Mouse (Mus musculus) left cerebral cortex, postnatal 14 days (tissue): ENCODE measurements around the gene Hes7. TPM values are rescaled to one million over a fixed set of nuclear protein-coding genes. Genes with fewer than 3 reads are reported as not detected.

Source experiments
- total RNA-seq, 2 experiments: library from RNA; stranded (reverse); gene quantifications; 2 replicates each; pipeline ENCODE4 v1.2.3; 2021

The Hes7 gene
- total RNA-seq, 2 experiments from 2014 or later: 0.55 to 0.70 TPM

Other genes with a start within 250 kb of the Hes7 start
- 10 to 100 TPM; 96.7 to 99.5 TPM for gene Ndel1, start 248.5 kb upstream of the Hes7 start, total RNA-seq
- not detected for gene Rnf222, start 231.9 kb upstream of the Hes7 start, total RNA-seq
- gene Rpl26, start 218.8 kb upstream of the Hes7 start, total RNA-seq: 100 to 1,000 TPM; 597 to 631 TPM
- gene Odf4, start 193.3 kb upstream of the Hes7 start, total RNA-seq: under 1 TPM in 1 of 2 experiments, not detected in 1; 0.88 TPM
- 10 to 100 TPM; 20.9 to 22.6 TPM for gene Arhgef15, start 162.9 kb upstream of the Hes7 start, total RNA-seq
- gene Slc25a35, start 152.3 kb upstream of the Hes7 start, total RNA-seq: 1 to 10 TPM; 4.8 to 5.4 TPM
- 10 to 100 TPM; 14.6 to 17.2 TPM for gene Rangrf, start 145.2 kb upstream of the Hes7 start, total RNA-seq
- 10 to 100 TPM; 19.6 to 23.5 TPM for gene Pfas, start 111.9 kb upstream of the Hes7 start, total RNA-seq
- gene Ctc1, start 104.5 kb upstream of the Hes7 start, total RNA-seq: 10 to 100 TPM; 39.1 to 40.5 TPM
- gene Aurkb, start 74.8 kb upstream of the Hes7 start, total RNA-seq: 1 to 10 TPM in 1 of 2 experiments, under 1 TPM in 1; 0.86 to 1.2 TPM
- 10 to 100 TPM; 26.1 to 29.2 TPM for gene Borcs6, start 60.7 kb upstream of the Hes7 start, total RNA-seq
- gene Tmem107, start 49.6 kb upstream of the Hes7 start, total RNA-seq: 10 to 100 TPM; 14.2 to 16.9 TPM
- gene Vamp2, start 31.9 kb upstream of the Hes7 start, total RNA-seq: 1,000 to 10,000 TPM; 1,220 to 1,271 TPM
- gene Per1, start 25.2 kb upstream of the Hes7 start, total RNA-seq: 100 to 1,000 TPM in 1 of 2 experiments, 10 to 100 TPM in 1; 90.4 to 112 TPM
- gene 9130213A22Rik, start 2.2 kb downstream of the Hes7 start, total RNA-seq: under 1 TPM; 0.27 to 0.51 TPM
- gene Aloxe3, start 5.5 kb downstream of the Hes7 start, total RNA-seq: 1 to 10 TPM; 3.7 to 5.7 TPM
- 1 to 10 TPM; 1.5 to 1.9 TPM for gene Alox12b, start 36.6 kb downstream of the Hes7 start, total RNA-seq
- gene Alox8, start 77.4 kb downstream of the Hes7 start, total RNA-seq: 1 to 10 TPM; 3.7 to 4.1 TPM
- under 1 TPM; 0.40 to 0.80 TPM for gene Gucy2e, start 116.6 kb downstream of the Hes7 start, total RNA-seq
- 10 to 100 TPM; 13.4 to 16.1 TPM for gene Cntrob, start 203.4 kb downstream of the Hes7 start, total RNA-seq
- 10 to 100 TPM; 60.1 to 67.7 TPM for gene Trappc1, start 203.6 kb downstream of the Hes7 start, total RNA-seq
- 10 to 100 TPM; 30.8 to 36.9 TPM for gene Kcnab3, start 205.9 kb downstream of the Hes7 start, total RNA-seq
- 100 to 1,000 TPM in 1 of 2 experiments, 10 to 100 TPM in 1; 95.7 to 101 TPM for gene Rnf227, start 220.1 kb downstream of the Hes7 start, total RNA-seq
- 100 to 1,000 TPM; 531 to 563 TPM for gene Chd3, start 249.0 kb downstream of the Hes7 start, total RNA-seq